Mouse (Mus musculus): Measurements from ENCODE around the gene Klf11. TPM values are rescaled to one million over a fixed set of nuclear protein-coding genes. Genes with fewer than 3 reads are reported as not detected.

Klf11 gene
- polyA plus RNA-seq, 1 experiment: 8.4 TPM

DNA sequence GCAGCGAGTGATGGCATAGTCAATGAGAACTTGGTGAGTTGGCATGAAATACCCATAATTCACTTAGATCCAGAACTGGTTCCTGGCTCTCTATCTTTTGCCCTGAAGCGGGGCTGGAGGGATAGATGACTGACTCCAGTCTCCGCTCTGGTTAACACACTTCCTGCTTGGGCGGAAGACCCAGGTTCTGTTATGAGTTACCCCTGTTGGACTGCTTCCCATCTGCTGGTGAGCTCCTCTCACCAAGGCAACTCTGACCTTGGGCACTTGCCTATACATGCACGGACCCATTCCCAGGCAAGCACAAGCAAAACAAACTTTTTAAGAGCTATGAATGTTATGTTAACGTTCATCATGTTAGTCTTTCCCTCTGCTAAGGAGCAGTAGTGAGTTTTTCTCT is 58.3 kb downstream of the Klf11 start:
- TF ChIP-seq GATA1 (IDR thresholded peaks at IDR 0.05; ENCODE audit: low read length): no peak

DNA sequence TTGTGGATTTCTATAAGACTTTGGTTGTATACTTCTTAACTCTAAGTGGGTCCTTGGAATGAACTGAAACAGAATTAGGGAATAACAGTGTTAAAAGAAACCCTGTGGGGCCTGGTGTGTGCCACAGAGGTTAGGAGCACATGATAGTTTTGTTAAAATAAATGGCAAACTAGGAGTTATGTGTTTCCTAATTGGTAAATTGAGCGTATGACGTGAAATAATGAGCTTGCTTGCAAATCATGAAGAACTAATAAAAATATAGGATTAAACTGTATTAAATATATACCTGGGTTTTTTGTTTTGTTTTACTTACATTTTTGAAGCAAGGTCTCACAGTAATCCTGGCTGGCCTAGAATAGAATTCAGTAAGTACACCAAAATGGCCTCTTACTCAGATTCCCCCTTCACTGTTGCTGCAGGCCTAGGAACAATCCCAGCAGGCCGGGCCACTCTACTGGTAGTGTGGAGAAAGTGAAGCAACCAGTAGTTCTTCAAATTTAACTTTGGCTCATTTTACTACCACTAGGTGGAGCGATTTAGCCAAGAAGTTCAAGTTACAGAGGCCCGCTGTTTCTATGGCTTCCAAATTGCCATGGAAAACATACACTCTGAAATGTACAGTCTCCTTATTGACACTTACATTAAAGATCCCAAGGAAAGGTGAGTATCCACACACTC is 58.9 kb downstream of the Klf11 start:
- no peak for TF ChIP-seq GATA1 (IDR thresholded peaks at IDR 0.05; ENCODE audit: low read length)

DNA sequence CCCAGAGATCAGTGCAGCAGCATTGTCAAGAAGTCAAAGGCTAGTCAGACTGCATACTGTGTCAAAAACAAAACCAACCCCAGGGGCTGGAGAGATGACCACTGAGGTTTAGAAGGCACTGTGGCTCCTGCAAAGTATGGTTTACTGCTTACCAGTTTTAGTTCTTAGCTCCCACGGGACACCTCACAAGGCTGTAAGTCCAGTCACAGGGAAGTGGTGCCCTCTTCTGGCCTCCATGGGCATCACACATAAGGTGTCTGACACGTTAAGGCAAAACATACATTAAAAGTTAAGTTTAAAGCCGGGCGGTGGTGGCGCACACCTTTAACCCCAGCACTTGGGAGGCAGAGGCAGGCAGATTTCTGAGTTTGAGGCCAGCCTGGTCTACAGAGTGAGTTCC is 59.6 kb downstream of the Klf11 start:
- TF ChIP-seq GATA1 (IDR thresholded peaks at IDR 0.05; ENCODE audit: low read length): no peak

Other genes with a start within 250 kb of the Klf11 start
- gene Taf1b, start 152.9 kb upstream of the Klf11 start, polyA plus RNA-seq (2012): 1.7 and 2.0 TPM in 2 replicates
- gene Grhl1, start 79.0 kb upstream of the Klf11 start, polyA plus RNA-seq (2012): 0.66 and 0.79 TPM in 2 replicates
- not detected in 2 replicates for gene Cys1, start 30.5 kb downstream of the Klf11 start, polyA plus RNA-seq (2012)
- 319 and 370 TPM in 2 replicates for gene Rrm2, start 57.0 kb downstream of the Klf11 start, polyA plus RNA-seq (2012)
- gene Mboat2, start 179.6 kb downstream of the Klf11 start, polyA plus RNA-seq (2012): 0.96 and 1.7 TPM in 2 replicates